Mouse (Mus musculus): Measurements from ENCODE around the gene Rlbp1.

Rlbp1 gene

DNA sequence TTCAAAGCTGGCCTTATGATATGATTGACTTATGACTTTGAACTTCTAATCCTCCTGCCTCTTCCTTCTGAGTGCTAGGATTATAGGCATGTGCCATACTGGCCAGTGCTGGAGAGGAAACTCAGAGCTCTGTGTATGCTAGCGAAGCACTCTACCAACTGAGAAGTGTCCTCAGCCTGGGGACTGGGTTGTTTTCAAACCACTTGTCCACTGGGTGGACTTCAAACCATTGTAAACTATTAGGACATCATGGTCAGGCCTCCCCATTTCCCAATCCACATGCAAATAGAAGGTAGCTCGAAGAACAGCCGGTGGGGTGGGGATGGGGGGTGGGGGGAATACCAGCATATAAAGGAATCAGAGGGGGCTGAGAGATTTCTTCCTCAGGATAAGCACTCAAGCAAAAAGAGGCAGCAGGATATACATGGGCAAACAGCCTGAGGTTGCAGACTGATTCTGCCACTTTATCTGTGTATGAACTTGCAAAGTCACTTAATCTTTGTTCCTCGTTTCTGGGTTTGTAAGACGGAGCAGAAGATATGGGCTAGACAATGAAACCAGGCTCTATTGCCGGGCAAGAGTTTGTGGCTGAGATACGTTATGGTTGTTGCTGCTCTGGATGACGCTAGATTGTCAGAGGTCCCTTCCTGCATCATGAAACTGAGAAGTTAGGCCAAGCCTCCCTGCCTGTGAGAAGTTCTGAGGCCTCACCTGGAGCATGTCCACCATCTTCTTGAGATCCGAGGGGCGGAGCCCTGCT is 10.2 kb downstream of the Rlbp1 start:
- no peak for DNase-seq (ENCODE audit: low spot score in 2 of 2)

DNA sequence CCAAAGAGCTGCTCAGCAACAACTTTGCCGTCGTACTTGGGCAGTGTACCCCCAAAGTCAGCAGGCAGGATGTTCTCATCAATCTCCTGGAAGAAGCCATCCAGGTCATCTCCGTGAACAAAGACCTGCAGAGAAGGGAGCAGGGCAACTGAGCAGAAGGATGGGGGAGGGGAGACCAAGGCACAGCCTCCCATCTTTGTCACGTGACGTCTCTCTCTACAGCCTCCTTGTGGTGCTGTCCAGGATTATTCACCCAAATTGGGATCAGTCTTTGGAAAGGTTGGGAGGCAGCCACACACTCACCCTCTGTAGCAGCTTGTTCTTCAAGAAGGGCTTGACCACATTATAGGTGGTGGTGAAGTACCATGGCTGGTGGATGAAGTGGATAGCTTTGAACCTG is 11.3 kb downstream of the Rlbp1 start:
- no peak for DNase-seq (ENCODE audit: low spot score in 2 of 2)

DNA sequence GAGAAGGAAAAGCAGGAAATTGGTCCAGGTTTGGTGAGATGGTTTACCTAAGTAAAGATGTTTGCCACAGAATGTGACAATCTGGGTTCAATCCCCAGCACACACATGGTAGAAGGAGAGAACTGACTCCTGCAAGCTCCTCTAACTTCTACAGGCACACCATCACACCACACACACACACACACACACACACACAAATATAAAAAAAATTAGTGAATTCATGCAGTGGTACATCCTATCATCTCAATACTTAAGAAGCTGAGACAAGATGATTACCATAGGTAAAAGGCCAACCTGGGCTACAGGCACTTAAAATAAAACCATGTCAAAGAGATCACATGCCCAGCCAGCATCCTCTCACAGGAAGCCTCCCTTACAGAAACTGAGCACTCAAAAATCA is 12.8 kb downstream of the Rlbp1 start:
- no peak for DNase-seq (ENCODE audit: low spot score in 2 of 2)

DNA sequence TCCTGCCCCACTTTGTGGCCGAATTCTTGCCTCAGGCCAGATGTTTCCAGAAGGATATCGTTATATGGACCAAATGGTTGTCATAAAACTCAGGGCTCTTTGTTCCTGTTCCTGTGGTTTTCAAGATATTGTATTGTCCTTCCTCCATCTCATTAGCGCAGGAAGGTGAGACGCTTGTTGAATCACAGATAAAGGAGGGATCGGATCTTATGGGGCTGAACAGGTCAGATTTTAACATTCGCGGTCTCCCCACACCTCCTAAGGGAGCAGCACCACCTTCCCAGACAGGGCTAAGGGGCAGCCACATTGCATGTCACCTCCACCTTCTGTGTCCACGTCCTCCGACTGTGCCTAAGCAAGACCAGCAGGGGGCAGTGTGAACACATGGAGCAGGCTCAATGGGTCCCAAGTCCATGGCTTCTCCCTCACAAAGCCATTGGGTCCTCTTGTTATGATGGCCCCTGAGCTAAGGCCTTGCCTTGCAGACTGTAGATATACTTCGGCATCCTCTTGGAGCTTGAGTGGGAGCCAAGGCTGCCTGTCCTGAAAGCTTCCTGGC is 15.4 kb downstream of the Rlbp1 start:
- DNase-seq (ENCODE audit: low spot score in 2 of 2): peak; percentile 70 to 85

DNA sequence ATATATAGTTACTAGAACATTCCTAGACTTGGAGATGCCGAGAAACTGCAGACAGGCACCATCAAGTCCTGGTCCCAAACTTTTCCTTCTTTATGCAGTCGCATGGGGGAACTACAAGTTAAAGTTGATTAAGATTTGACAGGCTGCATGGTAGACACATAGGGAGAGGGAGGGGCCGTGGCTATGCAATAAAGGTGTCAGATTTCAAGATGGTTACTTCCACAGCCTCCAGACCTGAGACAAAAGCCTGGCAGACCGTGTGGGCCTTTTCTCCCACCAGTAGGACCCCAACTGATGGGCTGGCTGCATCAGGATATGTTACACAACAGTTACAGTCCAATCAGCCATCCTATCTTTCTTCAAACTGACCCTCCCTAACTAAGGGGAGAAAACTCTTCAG is 17.4 kb downstream of the Rlbp1 start:
- DNase-seq (ENCODE audit: low spot score in 2 of 2): no peak

DNA sequence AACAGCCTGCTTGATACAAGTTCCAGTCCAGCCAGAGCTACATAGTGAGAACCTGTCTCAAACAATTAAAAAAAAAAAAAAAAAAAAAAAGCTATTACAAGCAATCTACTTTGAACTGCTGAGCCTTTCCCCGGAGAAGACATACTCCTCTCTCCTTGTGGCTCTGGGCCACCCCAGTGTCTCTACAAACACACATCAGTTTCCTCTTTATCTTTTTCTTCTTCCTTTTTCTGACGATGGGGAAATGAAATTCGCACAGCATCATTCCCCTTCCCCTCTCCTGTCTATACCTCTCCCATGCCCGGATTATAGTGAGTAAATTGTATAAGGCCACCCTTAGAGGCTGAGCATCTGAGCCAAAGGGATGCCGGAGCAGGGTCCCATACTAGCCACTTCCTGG is 18.2 kb downstream of the Rlbp1 start:
- no peak for DNase-seq (ENCODE audit: low spot score in 2 of 2)

DNA sequence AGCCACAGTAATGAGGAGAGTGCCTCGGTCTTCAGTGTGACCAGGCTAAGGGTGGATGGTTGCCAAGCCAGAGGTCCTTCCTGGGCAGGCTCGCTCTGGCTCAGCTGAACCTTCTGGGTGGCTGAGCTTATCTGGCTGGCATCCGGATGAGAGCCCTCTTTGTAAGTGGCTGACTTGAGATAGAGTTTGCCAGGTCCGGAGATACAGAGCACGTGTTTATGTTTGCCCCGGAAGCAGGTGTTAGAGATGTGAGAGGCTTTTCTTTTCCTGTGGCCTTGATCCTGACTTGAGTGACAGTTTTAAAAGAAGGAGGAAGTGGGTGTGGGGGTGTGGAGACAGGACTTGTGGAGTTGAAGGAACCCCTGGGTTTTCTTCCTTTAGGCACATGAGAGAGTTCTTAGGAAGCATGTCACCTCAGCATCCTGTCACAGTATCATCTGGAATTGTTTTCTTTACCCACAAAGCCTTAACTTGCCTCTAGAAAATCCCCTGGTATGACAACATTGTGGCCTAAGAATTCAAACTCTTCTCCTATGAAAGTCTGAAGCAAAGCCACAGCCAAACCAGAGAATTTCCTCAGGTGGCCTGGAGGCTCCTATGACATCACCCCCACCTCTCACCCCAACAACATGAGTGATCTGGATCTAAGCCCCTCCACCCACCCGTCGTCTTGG is 23.3 kb downstream of the Rlbp1 start:
- DNase-seq (ENCODE audit: low spot score in 2 of 2): peak; percentile 85 to 90

DNA sequence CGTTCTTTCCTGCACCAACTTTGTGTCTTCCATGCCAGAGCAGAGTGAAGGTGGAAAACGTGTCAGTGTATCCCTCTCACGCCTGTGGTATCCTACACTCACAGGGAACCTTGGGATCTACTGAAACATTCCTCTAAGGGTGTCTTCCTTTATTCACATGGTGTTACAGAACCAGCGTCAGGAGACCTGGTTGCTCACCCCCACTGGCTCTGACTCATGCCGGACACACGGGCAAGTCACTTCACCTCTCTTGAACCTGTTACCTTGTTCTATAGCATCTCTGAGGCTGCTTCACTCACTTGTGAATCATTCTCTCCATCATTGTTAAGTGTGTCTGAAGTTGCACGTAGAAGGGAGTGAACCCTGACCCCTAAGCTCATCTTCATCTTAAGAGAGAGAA is 24.0 kb downstream of the Rlbp1 start:
- DNase-seq (ENCODE audit: low spot score in 2 of 2): no peak

DNA sequence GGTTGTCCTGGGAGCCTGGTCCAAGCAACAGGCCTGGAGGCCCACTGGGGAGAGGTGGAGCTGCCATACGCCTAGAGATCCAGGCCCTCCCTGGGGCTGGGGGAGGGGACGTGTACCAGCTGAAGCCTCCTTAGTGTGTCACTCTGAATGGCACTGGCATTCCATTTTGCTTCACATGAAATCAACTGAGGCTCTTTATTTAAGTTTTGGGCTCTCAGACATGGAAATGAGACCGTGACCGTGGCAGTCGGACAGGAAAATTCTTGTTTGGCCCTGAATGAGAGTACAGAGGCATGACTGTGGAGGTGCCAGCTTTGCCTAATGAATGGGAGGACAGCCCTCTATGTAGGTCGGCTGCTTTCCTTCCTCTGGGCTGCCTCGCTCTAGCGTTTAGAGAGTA is 24.6 kb downstream of the Rlbp1 start:
- peak; percentile 85 to 89 for DNase-seq (ENCODE audit: low spot score in 2 of 2)

DNA sequence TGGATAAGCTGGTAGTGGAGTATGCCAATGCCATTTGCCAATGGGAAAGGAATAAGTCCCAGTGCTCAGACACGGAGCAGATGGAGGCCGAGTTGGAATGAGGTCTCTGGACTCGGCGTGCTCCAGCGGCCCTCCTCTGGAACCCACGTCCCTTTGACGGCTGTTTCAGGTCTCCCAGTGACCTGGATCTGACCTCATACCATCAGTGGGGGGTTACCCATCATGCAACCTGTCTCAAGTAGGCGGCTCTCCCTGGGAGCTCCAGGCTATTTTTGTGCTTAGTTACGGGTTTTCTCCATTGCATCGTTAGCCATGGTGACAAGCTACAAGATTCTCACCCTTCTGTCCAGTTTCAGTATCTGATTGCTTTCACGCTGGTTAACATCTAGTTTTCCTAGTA is 26.8 kb downstream of the Rlbp1 start:
- DNase-seq (ENCODE audit: low spot score in 2 of 2): peak; percentile 41 to 61

DNA sequence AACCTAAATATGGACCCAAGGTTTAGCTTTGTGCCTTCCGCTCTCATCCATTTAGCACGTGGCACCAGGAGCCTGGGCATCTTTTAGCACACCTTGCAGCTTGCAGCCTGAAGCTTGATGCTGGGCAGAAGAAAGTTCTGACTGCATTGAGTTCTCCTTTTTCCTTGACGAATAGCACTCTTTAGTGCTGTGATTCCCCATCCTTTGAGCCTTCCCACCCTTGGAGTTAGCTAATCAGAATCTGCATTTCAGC is 27.7 kb downstream of the Rlbp1 start:
- DNase-seq (ENCODE audit: low spot score in 2 of 2): peak in 1 of 2 experiments; percentile 25

DNA sequence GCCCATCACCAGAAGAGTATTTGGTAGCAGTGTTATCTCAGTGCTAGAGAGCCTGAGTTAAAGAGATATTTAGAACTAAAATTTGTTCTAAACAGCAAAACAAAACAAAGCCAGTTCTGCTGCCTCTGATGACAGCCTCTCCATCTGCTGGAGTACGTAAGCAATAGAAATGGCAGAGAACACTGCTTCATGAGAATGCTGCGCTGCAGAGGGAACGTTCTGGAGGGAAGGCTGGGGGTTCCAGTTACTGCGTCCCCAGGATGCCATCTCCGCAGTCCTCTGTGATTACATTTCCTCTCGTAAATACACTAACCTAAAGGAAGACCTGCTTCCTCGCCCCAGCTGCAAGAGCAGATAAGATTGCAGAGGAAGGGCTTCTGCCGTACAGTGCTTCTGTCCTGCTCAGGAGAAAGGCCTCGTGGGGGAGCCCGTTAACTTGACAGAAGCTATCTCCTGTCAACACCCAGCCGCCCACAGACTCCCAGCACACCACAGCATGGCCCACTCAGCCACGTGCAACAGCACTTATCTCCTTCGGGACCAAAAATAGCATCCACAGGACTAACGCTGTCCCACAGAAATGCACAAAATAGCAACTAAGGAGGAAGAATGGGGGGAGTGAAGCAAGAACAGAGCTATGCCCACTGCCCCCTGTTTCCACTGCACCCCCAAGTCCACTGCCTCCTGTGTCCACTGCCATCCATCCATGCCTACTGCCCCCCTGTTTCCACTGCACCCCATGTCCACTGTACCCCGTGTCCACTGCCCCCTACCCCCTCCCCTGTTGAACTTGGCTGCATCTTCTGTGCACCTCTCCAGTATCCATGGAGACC is 28.3 kb downstream of the Rlbp1 start:
- DNase-seq (ENCODE audit: low spot score in 2 of 2): peak; percentile 88 to 93

DNA sequence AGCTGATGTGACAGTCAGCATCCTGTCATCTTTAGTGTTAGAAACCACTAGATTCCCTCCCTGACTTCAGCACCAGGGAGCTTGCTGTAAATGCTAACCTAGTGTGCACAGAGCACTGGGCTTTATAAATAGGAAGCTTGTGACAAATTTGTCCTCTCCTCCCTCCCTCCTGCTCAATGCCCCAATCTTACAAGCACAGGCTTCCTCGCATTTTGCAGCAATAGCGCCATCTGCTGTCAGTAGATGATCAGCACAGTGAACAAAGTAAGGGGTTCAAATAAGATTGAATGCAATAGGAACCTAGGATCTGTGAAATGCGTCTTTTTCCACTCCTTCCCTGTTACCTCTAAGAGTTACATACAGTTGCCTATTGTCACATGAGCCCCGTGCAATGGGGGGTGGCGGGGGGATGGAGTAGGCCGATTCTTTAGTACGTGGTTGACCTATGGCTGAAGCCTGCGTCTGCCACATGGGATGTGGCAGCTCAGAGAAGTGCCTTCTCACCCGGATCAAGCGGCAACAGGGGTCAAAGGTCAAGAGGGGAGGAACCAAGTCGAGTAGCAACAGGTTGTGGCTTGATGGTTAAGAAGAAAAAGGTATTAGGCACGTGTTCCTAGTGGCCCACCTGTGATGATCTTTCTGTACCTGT is 37.0 kb downstream of the Rlbp1 start:
- peak; percentile 91 to 92 for DNase-seq (ENCODE audit: low spot score in 2 of 2)

DNA sequence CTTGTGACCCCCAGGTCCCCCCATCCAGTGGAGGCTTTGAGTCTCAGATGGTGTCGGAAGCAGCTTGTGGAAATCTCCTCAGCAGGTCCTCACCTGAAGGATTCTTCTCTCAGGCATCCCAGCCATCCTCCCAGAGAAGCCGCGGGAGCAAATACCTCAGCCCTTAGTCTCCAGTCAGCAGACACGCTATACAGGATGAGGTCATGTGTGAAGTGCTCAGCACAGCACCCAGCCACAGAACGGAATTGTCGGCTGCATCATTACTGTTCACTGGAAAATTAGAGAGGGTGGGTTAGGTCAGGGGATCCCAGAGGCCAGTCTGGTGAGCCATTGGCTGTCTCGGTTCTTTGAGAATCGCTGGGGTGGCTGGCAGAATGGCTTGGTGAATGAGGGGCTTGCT is 38.0 kb downstream of the Rlbp1 start:
- no peak for DNase-seq (ENCODE audit: low spot score in 2 of 2)

DNA sequence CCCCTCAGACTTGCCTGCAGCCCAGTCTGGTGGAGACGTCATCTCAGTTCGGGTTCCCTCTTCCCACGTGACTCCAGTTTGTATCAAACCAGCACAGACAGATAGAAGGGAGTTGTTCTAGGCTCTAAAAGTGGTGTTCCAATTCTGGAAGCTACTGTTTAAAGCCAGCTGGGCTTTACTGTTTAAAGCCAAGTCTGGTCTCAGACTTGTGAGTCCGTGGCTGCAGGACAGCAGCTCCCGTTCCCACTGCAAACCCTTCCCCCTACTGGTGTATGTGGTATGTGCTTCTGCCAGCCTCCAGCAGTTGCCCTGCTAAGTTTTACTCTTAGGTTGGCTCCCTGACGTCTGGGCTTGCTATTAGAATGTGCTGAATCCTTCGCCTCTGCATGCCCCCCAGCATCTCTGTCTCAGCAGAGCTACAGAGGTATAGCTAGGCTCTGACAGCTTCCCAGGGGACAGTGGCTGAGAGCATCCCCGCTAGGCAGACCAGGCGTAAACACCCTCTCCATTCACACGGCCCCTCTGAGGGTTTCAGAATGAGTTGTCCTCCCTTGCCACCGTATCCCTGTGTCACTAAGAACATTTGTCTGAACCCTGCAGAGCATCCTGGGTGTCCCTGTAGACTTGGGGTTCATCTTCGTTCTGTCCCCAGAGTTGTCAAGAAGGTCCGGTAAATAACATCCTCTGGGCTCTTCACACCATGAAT is 39.6 kb downstream of the Rlbp1 start:
- DNase-seq (ENCODE audit: low spot score in 2 of 2): peak; percentile 64 to 82

DNA sequence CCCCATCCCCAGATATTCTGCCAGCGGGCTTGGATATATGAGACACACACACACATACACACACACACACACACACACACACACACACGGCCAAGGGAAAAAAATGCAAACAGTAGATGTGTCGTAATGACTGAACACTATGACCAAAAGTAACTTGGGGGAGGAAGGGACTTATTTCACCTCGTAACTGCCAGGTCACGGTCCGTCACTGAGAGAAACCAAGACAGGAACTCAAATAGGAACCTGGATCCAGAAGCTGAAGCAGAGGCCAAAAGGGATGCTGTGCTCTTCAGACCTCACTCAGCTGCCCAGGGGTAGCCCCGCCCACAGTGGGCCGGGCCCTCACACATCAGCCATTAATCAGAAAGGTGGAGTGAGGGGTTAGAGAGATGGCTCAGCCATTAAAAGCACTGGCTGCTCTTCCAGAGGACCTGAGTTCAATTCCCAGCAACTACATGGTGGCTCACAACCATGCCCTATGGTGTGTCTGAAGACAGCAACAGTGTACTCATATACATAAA is 40.2 kb downstream of the Rlbp1 start:
- no peak for DNase-seq (ENCODE audit: low spot score in 2 of 2)

DNA sequence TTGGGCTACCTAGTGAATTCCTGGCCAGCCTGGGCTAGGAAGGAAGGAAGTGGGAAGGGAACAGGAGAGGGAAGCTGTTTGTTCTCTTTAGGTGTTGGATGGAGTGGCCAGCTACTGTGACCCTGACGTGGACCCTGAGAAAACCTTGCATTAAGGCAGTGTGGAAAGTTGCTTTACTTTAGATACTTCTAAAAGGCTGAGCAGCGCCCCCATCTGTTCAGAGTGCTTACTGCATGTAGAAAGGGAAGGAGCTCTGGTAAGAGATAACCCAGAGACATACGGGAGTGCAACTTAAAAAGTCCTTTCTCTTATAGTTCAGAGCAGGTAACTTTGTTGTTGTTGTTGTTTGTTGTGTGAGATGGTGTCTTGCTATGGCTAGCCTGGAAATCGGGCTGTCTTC is 40.9 kb downstream of the Rlbp1 start:
- peak; percentile 65 to 74 for DNase-seq (ENCODE audit: low spot score in 2 of 2)

DNA sequence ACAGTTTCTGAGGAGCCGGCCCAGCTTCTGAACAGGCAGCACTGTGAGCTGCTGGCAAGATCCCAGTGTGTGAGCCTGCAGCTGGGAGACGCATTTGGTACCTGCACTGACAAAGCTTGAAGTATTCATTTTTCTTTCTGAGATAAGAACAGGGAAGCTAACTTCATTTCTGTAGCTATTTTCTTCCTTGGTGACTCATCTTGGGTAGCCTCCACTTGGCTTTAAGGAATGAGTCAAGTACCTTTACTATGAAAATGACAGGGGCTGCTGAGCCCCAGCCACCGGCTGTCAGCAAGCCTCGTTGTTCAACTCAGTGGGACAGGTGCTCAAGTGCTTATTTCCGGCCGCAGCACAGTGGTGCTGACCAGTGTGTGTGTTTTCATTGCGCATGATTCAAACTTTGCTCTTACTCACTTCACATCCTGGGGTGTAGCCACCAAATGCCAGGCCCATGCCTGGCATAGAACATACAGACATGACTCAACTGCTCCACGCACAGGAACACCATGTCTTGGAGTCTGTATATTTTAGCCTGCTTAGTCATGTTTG is 50.4 kb downstream of the Rlbp1 start:
- DNase-seq (ENCODE audit: low spot score in 2 of 2): peak in 1 of 2 experiments; percentile 41

DNA sequence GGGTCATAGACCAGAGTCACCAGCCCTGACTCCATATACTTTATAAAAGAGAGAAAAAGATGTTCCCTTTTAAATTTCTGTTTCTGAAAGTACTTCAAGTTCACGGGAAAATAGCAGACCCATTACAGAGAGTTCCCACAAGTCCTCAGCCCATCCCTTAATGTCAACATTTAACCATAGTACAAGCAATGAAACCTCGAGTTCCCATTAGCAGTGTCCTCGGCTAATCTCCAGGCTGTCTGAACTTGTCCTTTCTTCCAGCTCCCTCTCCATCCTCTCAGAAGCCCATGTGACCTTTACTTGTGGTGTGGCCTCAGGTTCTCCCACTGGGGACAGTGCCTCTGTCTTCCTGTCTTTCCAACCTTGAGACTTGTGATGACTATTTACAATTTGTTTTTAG is 53.4 kb downstream of the Rlbp1 start:
- no peak for DNase-seq (ENCODE audit: low spot score in 2 of 2)

DNA sequence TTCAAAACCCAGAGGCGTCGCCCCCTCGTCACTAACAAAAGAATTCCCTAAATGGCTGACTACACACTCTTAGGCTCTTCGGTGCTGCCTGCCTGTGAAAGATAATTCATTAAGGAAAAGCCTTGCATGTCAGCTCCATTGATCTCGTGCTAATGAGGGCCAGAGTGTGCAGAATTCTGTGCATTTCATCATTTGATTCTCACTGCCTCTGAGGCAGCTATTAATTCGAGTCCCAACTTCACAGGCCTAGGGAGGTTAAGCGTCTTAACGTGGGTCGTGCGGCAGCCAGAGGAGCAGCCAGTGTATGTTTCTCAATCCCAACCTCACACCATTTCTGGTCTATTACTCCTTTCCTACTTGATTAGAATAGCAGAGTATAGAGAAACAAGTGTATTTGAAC is 55.7 kb downstream of the Rlbp1 start:
- no peak for DNase-seq (ENCODE audit: low spot score in 2 of 2)

DNA sequence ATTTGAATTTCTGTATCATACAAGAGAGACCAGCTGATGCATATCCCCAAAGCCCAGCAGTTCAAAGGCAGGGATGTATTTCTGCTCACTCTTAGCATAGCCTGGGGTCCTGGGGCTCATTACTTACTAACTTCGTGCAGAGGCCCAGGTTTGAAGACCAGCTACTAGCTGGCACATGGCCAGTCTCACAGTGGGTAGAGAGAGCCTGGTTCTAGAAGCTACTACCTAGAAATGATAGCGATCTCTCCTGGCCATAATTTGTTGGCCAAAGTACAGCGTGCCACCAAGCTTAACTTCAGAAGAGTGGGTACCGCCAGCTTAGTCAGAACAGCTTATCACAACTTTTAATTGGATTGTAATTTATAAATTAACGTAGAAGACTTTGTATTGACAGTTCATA is 58.1 kb downstream of the Rlbp1 start:
- no peak for DNase-seq (ENCODE audit: low spot score in 2 of 2)
